Mouse (Mus musculus) activated CD4-positive, CD25-positive, alpha-beta regulatory T cell (primary cell): ENCODE data around the gene Adgrf2. TPM values are rescaled to one million over a fixed set of nuclear protein-coding genes. Genes with fewer than 3 reads are reported as not detected.

ENCODE experiments used
- polyA plus RNA-seq, 2 experiments: library from polyadenylated mRNA; unstranded; fragments of 100-300 nt; shearing (Covaris generic); gene quantifications; one replicate each; pipeline ENCODE4 v1.2.1; 2017

Gene Adgrf2
- polyA plus RNA-seq = under 1 TPM in 1 of 2 experiments, not detected in 1; 0.06 TPM

GRCm38 (mm10) chr17:42741801-42742217 lies at the start of gene Adgrf2:
TSS of gene Adgrf2 (minus strand) at chr17:42742179.

GRCm38 (mm10) chr17:42692136-42692535 lies 49.8 kb downstream of the Adgrf2 start, which contains the start of gene Adgrf4:
TSS of gene Adgrf4 (minus strand) at chr17:42692284.

Other genes starting within 250 kb of the Adgrf2 start
- not detected for gene Opn5, start 130.8 kb downstream of the Adgrf2 start, polyA plus RNA-seq
- under 1 TPM in 1 of 2 experiments, not detected in 1; 0.06 TPM for gene Adgrf4, start 49.9 kb downstream of the Adgrf2 start, polyA plus RNA-seq
- gene Cd2ap, start 134.5 kb upstream of the Adgrf2 start, polyA plus RNA-seq = 10 to 100 TPM; 10.9 to 20.1 TPM